Mouse (Mus musculus) thymus, postnatal 0 days (tissue): ENCODE measurements at regions not wholly inside any gene's neighbourhood (a gene's known extent, or its start where the extent isn't known, plus 50 kb on each side); places are given as distances from the start of the nearest gene placed in this dataset.

Source experiments
- DNase-seq: peaks from one replicate; pipeline ENCODE4 v3.0.0-alpha.2; 2015; ENCODE audit warnings: low spot score

GRCm38 (mm10) chr11:31783506-31784063 is 88.4 kb upstream of the Cpeb4 start:
- DNase-seq = no peak

- DNase-seq = no peak
These were observed 87.6 kb upstream of the Cpeb4 start for GRCm38 (mm10) chr11:31784332-31784901.

GRCm38 (mm10) chr11:31785160-31785559 is 86.9 kb upstream of the Cpeb4 start:
- no peak for DNase-seq

DNA sequence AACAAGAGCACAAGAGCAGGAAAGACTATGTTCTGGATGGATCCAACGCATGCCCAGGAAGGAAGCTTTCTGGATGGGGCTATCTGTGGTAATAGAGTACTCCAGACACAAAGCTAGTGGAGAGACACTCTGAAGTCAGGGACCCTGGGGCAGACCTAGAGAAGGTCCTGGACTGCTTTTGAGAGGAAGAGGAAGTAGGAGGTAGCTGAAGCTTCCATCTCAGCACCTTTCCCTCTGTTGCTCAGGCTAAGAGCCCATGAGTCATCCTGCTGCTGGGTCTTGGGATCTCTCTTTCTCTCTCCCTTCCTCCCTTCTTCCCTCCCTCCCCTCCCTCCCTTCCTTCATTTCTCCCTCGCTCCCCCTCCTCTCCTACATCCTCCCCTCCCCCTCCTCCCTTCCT is 84.6 kb upstream of the Cpeb4 start:
- DNase-seq = no peak

DNA sequence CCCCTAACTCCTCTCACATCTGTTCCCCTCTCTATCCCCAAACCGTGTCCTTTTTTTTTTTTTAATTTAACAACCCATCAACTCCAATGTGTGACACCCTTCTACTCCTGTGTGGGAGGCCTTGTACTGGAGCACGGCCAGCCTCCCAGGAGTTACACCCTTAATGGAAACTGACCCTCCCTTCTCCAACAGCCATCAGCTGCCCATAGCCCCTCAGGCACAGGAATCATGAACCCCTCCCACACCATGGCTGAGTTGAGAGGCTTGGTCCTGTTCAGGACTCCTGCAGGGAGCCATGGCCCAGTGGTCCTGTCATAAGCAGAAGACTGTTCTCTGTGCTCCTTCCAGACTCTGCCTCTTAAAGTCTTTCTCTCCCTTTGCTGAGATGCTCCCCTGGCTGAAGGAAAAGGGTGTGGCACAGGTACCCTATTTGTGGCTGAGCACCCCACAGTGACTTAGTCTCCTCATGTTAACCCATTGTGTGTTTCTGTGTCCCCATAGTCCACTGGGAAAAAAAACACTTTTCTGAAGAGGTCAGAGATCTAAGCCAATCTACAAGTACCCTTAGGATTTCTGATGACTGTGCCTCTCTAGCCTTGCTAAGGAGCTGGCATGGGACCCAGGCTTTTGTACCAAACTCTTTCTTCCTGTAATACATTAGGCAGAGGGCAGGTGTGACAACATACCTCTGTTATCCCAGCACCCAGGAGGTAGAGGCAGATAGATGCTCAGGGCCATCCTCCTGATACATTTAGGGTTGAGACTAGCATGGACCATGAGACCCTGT is 83.9 kb upstream of the Cpeb4 start:
- DNase-seq = no peak

DNA sequence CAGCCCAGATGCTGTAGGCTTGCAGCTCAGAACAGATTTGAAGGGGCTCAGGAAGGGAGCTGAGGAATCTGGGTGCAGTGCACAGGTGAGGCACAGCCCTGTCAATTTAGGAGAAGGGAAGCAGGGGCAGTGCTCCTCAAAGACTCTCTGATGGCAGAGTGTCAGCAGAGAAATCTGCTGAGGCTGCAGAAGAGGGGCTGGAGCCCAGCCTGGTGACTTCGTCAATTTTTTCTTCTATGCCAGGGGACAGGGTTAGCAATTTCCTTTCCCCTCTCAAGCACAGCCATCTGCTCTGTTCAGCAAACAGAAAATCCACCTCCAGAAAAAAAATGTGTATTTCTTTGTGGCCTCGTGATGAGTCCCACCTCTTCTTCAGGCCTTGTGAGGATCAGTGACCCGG is 82.0 kb upstream of the Cpeb4 start:
- no peak for DNase-seq

DNA sequence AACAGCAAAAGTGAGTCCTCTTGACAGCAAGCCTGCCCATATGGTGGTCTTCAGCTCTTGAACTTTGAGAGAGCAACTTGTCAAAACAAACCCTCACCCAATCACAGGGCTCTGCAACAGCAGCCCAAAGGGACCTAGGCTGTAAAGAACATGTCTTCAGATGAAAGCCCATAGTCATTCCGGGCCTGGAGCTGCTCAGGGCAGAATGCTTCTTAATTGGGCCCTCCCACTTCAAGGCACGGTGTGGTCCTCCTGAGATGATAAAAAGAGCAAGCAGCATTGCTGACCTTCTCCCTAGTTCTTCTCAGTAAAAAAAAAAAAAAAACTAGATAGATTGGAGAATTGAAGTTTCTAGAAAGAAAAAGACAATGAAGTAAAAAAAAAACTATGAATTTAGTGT is 80.7 kb upstream of the Cpeb4 start:
- no peak for DNase-seq

- DNase-seq = no peak
These were observed 76.9 kb upstream of the Cpeb4 start for GRCm38 (mm10) chr11:31795084-31795483.

- peak; percentile 12 for DNase-seq
These were observed 75.8 kb upstream of the Cpeb4 start for GRCm38 (mm10) chr11:31796245-31796644.

DNA sequence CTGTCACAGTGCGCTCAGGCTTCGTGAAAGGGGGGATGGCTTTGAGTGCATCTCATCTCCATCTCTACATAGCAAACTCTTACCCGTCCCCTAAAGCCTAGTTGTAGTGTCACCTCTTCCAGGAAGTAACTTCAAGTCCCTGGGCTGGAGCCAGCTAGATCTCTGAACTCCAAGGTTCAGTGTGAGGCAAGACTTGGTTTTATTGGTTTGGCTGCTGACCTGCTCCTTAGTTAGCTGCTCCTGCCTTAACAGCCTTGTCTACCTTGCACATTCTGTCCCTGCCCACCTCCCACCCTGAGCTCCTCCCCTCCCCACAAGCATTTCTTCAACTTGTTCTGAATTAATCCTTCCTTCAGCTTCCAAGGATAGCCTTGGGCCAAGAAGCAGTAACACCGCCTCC is 70.4 kb upstream of the Cpeb4 start:
- DNase-seq = no peak

- peak; percentile 24 for DNase-seq
These were observed 68.6 kb upstream of the Cpeb4 start for GRCm38 (mm10) chr11:31803319-31803891.

GRCm38 (mm10) chr11:31804518-31804917 is 67.5 kb upstream of the Cpeb4 start:
- DNase-seq = no peak

DNA sequence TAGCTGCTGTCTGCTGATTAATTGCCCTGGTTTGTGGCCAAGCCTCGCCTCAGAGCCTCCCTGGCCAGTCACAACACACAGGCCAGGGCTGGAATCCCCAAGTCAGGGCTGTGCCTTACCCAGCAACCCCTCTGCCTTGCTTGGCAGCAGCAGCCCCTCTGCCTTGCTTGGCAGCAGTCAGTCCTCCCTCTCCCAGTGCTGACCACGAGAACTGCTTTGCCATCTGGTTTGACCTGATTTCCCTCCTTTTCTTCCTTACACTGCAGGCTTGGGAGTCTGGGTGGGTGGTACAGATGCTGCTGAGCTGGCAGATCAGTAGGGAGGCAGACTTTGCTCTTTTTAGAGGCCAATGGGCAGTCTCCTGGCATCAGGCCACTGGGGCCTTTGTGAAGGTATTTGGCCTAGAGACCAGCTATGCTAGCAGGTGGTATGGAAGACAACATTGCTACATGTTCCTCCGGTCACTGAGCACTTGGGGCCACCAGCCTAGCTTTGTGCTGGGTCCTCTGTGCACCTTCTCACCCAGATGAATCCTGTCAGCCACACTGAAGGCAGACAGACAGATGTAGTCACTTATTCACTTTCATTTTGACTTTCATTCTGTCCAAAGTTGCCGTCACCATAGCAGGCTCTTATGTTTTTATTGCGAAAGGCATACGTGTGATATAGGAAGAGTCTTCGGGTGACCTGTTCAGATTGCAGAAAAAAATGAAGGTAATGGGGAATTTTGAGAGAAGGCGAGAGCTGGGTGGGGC is 64.4 kb upstream of the Cpeb4 start:
- DNase-seq = no peak

- DNase-seq = no peak
These were observed 63.7 kb upstream of the Cpeb4 start for GRCm38 (mm10) chr11:31808216-31808838.

- DNase-seq = no peak
These were observed 61.8 kb upstream of the Cpeb4 start for GRCm38 (mm10) chr11:31810011-31810786.

DNA sequence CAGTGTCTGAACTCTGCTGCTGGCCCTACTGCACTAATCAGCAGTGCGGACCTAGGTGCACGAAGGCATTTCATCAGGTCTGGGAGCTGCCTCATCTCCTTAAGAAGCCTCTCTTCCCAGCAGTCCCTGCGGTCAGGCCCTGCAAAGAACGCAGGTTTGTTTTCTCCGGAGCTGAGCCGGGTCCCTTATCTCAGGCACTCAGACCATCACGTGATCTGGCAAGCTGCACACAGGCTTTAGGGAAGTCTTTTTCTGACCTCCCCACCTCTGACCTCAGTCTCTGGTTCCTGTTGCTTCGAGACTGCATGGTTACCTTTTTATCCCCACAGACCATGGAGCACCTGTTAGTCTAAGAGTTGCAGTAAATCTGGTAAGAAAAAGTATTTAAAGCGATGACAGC is 59.8 kb upstream of the Cpeb4 start:
- DNase-seq = no peak

- no peak for DNase-seq
These were observed 57.4 kb upstream of the Cpeb4 start for GRCm38 (mm10) chr11:31814616-31815015.

DNA sequence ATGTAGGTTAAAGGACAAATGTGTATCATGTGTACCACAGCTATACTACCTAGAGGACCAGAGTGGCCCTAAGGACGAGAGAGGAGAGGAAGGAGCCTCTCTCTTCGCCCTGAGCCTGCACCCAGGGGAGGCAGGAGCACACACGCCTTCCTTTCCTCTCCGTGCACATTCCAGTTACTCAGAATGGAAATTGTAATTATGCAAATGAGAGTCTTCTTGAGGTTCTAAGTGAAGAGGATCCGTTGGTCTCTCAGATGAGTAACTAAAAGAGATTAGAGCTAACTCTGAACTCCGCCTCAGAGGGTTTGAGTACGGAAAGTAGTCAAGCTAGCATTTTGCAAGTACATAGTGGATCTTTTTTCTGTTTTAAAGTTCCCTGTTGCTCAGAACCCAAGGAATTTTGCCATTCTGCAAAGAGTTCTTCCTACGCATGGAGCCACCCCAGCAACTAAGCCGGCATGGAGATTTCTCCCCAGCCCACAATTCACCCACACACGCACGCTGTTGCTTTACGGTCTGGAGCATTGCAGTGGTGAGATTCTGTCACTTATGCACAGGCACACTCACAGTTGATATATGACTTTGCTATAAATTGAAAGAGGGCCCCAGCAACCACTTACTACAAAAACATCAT is 56.0 kb upstream of the Cpeb4 start:
- DNase-seq = no peak

DNA sequence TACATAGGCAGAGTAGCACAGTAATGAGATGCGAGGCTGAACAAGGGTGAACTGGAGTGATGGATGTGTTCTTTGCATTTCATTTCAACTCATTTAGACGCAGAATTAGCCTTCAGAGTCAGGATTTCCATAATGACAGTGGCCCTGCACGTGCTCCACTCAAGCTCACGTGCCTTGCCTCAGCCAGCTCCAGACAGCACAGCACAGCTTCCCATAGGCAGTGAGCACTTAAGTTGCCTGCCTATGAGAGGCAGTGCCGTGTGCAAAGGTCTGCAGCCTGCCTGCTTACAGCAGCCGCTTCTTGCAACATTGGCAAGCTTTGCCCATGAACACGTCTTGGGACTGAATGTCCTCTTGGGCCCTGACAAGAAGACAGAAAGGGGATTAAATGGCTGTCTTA is 54.0 kb upstream of the Cpeb4 start:
- DNase-seq = no peak

GRCm38 (mm10) chr11:31819964-31820363 is 52.0 kb upstream of the Cpeb4 start:
- no peak for DNase-seq
